In genomic region chr3:55064396-55064795, GRCm38 (mm10) we compare ENCODE assay signal across 8 mouse cellular contexts. TPM values are rescaled to one million over a fixed set of nuclear protein-coding genes. Genes with fewer than 3 reads are reported as not detected.
A peak's percentile ranks its signal among the peaks of the same experiment; 100 is the strongest.
DNase-seq lines count a peak whose midpoint lies in the region.

No protein-coding gene starts in this region.

- peak; percentile 72 for DNase-seq in ES-CJ7 (ENCODE audit: low read depth, low spot score)
- peak; percentile 36 for DNase-seq in adrenal gland, adult 8-10 months
- DNase-seq in embryo, embryonic 11.5 days (ENCODE audit: low read depth, low spot score) = peak; percentile 53
- peak; percentile 71 for DNase-seq in heart, adult 8-10 months (ENCODE audit: low spot score)
- peak; percentile 62 to 88 for DNase-seq in kidney, postnatal 36 days
- DNase-seq in lung, adult 18-20 months = peak; percentile 20 to 44
- DNase-seq in right cerebral cortex, adult 18-20 months = peak; percentile 68
- DNase-seq in yolk sac, embryonic 10.5 days (ENCODE audit: low spot score) = peak; percentile 42

RNA-seq across cellular contexts. Expression of gene Ccna1, which starts 9.1 kb away (rescaled TPM):
- not detected for total RNA-seq in adrenal gland, adult 8-10 months (2022)
- not detected for total RNA-seq in heart, adult 8-10 months (2022)

RNA-seq across cellular contexts. Expression of gene Spg20, which starts 47.5 kb away (rescaled TPM):
- total RNA-seq in adrenal gland, adult 8-10 months (2022) = 10 to 100 TPM; 52.4 to 63.4 (median 57.1) TPM
- 10 to 100 TPM; 36.9 to 46.0 (median 43.0) TPM for total RNA-seq in heart, adult 8-10 months (2022)

Comparison
In these comparisons a context has a peak if more than half of its experiments do, and no peak if none do; other contexts are left out.
1. Peak in every context shown above with its lines: DNase-seq.